Mouse (Mus musculus) cerebellum, postnatal 4 days (tissue): ENCODE measurements around the gene Plxnb2.

Experiments used
- DNase-seq, 2 experiments: peaks; one replicate each; pipeline ENCODE4 v3.0.0; 2022; ENCODE audit warnings: low spot score in 2 of 2, mixed read lengths in 1 of 2

Gene Plxnb2

DNA sequence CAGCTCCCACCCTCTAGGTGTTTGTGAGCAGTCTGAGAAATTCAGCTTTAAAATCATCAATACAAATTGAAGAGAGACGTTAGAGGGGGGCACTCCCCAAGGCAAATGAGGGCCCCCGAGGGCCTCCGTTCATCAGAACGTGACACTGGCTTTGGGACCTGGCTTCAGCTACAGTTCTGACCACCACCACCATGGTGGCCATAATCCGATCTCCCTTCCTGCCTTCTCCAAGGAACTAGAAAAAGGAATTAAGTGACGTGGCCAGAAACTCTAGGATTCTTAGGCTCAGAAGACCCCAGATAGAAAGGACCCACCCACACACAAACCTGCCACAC, 991 bp downstream of the Plxnb2 start:
- no peak for DNase-seq

DNA sequence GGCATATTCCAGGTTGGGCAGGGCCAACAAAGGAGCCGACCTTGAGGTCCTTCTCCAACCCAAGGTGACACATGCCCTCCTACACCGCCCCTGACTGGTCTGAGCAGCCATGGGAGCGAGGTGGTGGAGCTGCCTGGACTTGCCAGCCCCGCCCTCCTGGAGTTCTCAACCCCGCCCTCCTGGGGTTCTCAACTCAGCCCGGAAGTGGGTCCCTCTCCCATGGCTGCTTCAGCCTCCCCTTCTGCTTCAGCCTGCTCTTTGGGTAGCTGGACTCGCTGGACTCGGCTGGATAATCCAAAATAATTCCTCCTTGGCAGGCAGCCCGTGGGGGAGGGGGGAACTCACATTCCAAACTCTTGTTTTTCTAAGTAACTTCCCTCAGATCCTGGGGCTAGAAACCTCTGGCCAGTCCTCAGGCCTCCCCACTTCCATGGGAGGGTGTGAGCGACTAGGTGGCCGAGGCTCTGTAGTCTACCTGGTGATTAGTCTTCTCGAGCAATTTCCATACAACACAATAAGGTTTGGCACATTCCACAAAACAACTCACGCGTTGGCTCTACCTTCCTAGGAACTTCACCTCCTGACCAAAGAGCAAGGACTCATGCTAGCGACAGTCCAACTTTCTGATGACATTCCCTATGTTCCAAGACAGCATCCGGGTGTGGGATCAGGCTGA, 1.5 kb downstream of the Plxnb2 start:
- DNase-seq, result peak in 1 of 2 experiments; percentile 72

DNA sequence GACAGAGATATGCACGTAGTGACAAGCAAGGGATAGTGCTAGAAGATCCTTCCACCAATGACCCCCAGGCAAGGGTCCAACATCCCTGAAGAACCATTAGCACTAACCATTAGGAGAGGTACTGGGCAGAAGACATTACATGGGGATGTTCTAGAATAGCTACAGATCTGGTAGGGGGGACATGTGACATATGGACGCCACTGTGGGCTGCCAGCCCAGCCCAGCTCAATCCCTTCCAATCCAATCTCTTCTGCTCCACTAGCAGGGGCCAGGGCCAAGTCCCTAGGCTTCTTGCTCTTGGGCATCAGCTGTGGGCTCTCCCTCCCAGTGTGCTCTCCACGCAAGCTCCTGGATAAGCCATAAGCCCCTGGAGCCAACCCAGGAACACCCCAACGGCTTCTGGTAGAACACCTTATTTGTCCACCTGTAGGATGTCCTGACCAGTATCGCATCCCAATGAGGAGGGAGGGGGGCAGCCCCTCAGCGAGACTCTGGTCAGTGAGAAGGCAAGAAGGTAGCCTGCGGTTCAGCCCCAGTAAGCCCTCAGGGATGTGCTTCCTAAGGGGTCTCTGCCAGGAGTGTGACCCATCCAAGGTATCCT, 2.2 kb downstream of the Plxnb2 start:
- peak in 1 of 2 experiments; percentile 76 for DNase-seq

DNA sequence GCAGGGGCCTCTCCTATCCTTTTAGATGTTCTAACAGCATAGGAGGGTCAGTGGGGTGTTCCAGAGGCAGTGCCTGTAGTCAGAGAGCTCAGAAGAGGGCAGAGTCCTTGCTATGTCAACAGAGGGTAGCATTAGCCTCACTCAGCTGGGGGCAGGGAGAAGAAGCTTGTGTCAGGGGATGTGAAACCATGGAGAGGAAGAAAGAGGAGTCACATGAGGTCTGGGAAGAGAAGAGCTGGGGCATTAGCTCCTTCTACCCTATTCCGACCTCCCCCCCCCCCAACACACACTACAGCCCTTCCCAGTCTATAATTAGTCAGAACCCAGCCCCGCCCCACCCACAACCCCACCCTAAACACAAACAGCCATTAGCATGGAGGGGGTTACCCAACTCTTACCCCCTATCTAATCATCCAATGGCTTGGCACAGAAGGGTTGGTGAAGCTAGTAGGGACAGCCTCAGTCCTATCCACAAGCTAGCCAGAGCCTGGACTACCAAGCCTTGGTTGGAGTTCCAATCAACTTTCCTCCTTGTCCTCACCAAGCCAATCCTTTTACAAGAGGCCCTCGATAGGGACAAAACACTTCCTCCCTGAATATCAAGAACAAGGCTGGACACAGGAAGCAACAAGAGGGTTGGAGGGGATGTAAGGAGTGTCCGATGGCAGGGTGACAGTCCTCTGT, 2.9 kb downstream of the Plxnb2 start:
- DNase-seq, result no peak

DNA sequence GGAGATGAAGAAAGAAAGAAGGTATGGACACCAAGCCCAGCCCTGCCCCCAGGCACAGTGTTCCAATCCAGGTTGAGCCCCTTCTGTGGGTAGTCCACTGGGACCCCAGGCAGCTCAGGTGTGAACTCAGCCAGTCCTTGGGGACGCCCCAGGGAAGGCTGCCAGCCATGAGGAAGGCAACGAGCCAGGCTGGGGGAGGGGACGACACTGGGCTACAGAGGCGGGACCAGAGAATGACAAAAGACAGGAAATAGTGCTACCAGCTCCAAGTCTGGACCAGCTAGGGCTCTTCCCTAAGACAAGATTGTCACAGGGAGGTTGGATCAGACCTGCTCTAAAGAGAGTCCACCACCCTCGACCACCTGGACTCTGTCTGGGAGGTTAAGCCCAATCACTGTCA, 3.5 kb downstream of the Plxnb2 start:
- DNase-seq, result peak in 1 of 2 experiments; percentile 86

DNA sequence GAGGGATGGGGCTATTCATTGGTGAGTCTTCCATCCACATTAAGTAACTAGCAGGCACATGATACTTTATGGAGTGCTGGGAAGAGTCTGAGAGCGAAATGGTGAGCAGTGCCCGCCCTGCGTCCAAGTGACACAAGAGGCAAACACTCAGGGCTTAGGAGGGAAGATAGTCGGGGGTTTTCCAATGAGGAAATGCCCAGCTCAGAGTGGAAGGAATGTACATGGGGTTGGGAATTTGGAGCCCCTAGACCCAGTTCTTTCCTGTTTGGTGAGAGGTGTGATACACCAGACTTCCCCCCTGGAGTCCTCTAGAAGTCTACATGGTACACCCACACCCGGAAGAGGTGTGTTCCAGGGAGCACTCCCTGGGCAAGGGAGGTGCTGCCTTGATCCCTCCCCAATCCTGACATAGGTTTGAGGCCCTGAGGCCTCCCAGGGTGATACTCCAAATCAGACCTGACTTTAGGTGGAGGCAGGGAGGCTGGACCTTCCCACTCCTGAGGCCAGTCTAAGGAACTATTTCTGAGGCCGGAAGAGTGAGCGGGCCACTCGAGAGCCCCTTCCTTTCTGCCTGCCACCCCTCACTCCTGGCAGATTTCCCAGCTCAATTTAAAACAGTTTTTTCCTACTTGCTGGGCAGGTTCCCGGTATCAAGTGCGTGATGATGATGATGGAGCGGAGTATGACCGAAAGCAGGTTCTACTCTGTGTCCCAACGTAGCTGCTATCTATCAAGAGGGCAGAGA, 5.0 kb downstream of the Plxnb2 start:
- DNase-seq, result no peak

DNA sequence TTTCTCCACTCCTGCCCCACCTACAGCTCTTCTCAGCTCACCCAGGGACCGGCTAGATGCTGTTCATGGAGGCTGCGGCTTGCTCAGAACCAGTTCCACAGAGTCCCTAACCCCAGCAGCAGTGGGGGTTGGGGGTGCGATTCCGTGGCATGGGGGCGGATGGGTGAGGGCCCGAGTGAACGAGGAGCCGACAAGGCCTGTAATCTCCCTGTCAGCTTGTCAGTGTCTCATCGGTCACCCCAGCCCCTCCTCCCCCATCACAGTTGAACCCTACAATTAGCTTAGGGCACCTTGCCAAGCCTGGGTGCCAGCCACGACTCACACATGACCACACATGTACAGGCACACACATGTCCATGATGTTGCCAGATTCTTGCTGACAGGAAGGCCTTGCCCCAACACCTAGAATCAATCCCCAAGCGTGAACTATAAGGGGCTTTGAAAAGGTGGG, 5.7 kb downstream of the Plxnb2 start:
- no peak for DNase-seq

DNA sequence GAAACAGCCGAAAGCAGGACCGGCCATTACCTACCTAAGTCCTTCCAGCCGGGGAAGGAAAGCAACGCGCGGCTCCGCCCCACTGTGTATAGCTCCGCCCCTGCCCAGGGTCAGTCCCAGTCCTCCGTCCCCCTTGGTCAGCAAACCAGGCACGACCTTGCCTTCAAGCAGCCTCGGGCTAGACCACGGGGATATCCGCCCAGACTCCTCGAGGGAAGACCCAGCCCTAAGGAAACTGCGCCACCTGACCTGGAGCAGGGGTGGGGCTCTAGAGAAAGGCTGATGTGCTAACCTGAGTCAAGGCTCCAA, 6.7 kb downstream of the Plxnb2 start:
- DNase-seq, result no peak

DNA sequence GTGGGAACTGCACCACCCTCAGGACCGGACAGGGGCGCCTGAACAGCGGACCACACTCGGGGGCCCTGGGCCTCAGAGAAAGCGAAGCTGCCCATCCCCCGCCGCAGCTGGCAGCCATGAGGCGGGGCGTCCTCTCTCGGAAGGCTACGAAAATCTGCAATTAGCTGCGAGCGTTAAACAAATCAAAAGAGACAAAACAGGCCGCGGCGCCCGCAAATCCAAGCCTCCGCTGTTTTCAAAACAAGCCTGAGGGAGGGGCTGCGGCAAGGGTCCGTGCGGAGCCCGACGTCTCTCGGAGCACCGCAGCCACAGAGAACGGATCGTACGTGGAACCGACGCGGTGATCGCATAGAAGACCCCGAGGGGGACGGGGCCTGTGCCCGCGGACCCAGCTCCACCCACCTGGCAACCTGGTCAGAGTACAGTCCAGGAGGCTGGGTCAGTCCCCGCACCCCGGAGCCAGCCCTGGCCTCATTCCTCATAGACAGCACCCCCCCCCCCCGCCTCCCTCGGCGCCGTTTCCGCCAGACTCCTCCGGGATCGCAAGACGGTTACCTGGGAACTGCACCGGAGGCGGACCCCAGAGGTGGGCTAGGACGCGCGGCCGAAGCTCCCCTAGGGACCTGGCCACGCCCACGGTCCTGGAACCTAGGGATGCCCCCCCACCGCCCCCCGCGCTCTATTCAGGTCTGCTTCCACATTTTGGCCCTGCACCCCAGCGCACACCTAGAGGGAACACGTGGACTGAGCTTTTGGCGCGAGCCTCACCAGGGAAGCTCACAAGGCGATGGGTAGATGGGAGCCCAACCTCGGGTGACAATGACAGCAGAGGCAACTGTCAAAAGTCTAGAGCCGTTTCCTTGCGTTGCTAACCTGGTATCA, 7.3 kb downstream of the Plxnb2 start:
- peak in 1 of 2 experiments; percentile 53 for DNase-seq

DNA sequence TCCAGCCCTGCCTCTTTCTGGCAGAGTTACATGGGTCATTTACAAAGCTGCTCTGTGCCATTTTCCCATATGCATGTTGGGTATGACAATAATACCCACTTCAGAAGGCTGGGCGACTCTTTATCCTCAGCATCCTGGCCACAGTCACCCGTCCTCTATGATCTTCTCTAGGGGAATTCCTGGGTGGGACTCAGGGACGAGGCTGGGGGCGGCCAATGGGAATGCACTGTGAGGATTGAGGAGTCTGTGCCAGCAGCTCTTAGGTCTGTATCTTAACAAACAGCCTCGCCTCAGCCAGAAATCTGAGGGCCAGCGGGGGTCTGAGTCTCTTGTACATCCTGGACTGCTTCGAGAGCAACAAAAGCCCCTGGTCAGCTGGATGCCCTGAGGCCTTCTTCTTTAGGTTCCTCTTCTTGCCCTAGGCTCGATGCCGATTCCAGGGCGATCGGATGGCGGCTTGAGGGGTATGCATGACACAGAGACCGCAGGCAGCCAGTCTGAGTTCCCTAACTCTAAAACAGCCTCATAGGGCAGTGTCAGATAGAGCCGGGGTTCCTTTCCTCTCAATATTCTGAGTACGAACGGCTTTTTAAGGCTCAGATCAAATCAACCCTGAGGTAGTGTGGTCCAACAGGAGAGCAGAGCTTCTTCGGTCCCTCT, 8.2 kb downstream of the Plxnb2 start:
- DNase-seq, result no peak

DNA sequence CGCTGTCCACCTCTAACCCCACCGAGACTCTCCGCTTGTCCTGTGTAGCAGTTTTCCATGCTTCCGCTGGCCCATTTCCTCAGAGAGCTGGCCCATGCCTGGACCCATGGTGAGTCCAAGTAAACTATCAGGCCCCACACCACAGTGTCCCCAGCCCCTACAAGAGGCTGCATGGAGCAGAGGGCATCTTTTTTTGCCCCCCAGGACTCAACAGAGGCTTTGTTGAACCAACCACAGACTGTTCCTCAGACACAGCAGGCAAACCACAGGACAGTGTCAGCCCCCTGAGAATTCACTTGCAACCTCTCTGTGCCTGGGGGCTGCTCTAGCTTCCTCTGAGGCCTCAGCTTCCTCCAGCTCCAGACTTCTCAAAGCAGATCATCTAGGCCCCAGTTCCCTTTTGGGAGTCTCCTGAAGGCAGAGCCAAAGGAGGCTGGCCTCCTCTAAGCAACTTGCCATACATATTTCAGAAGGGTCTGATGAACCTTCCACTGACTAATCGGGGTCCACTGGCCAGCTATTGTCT, 9.0 kb downstream of the Plxnb2 start:
- no peak for DNase-seq

DNA sequence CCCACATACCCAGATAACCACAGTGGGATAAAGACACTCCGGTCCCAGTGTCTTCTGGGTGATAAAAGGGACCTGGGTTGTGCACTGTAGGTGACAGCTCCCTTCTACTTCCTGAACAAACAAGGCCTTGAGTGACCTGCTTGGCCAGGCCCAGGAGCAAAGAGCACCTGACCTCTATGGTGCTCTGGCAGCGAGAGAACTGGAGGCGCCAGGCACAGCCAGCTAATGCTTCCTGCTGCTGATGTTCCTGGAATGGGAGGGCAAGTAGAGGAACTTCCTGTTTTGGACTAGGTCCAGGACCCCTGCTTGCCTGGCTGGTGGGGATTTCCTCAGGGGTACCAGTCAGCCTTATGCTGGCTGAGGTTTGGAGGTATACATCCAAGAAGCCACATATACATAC, 10.5 kb downstream of the Plxnb2 start:
- no peak for DNase-seq

DNA sequence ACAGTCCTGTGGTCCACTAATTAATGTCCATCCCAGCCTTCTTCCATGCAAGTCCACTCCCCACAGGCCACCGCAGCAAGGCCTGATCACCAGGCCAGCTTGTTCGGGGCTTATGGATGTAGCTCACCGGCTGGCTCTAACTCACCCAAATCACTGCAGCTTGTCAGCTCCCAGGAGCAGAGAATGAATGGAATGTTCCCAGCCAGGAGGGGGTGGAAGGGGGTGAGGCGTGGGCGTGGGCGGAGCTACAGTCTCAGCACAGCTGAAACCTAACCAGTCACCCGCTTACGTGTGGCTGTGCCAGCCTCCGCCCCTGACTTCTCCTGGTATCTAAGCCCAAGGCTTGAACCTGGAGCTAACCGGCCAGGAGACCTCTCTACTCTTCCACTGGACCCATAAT, 11.2 kb downstream of the Plxnb2 start:
- DNase-seq, result no peak

DNA sequence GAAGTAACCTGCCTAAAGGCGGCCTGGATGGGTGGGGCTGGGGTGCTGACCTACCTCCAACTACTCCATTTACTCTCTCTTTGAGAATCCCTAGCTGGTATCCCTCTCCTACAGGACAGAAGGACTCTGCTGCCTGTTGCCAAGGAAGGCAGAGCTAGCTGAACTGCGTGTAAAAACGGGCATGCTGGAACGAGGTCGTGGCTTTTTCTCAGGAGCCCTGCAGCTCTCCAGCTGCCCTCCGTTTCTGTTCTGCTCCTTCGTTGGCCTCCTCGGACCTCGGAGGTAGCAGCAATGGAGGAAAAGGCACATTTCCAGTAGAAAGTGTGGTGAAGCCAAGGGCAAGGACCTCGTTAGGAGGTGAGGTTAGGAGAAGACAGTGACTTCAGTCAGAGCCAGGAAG, 11.7 kb downstream of the Plxnb2 start:
- no peak for DNase-seq

DNA sequence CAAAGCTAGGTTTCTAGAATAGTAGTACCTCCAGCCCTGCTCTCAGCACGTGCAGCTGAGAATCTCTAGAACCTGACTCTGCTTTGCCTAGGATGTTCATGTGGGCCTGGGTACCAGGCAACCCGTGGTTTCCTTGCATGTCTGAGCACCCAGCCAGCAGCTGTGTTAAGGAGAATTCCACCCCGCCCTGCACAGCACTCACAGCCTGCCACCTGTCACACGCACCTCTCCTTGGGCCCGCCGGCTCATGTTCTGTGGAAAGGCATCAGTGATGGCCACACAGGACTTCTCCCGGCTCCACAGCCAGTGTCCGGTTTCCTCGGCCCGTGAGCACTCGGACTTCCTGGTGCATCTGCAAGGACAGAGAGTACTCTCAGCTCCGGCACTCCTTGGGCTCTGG, 15.1 kb downstream of the Plxnb2 start:
- no peak for DNase-seq

DNA sequence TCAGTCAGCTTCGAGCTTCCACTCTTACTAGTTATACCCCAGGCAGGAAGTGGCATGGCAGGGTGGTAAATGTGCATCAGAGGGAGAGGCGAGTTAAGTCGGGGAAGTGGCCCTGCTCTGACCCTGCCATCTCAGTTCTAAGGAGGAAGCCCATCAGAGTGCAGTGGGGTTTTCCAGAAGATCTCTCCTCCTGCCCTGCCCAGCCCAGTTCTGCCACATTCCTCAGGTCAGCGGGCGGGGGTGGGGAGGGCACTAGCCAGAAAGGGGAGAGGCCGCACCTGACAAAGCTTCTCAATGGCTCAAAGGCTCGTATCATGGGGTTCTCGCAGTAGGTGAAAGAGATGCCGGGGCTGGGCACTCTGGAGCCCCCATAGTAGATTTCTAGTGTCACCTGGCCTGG, 19.2 kb downstream of the Plxnb2 start:
- DNase-seq, result no peak

DNA sequence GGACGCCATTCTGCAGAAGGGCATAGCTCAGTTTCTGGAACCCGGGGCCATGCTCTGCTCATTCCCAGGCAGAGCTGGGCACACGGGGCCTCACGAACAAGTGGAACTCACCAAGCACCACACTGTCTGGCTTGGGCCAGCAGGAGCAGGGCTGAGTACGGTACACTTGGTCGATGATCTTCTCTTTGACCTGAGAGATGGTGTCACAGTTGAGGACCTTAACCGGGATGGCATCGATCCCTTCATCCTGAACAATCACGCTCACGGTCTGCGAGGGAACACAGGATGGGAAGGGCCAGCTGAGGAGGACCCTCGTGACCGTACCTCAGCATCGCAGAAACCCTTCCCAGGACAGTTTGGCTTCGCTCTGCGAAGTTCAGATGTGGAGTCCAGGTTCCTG, 22.1 kb downstream of the Plxnb2 start:
- no peak for DNase-seq

DNA sequence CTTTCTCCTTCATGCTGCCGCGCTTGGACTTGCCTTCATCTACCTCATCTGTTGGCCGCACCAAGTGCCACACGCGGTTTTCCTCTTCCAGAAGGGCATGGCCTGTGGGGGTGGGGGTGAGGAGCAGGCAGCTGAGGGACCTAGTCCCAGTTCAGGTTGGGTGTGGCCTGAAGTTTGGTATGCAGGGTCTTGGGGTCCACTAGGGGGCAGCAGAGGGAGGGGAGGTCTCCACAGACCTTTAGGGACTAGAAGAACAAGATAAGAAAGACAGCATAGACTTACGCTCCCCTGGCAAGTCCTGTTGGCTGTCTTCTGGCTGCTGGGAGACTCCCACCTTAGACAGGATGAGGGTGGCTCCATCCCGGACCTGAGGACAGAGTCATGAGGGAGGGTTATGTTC, 22.6 kb downstream of the Plxnb2 start:
- DNase-seq, result peak in 1 of 2 experiments; percentile 76

DNA sequence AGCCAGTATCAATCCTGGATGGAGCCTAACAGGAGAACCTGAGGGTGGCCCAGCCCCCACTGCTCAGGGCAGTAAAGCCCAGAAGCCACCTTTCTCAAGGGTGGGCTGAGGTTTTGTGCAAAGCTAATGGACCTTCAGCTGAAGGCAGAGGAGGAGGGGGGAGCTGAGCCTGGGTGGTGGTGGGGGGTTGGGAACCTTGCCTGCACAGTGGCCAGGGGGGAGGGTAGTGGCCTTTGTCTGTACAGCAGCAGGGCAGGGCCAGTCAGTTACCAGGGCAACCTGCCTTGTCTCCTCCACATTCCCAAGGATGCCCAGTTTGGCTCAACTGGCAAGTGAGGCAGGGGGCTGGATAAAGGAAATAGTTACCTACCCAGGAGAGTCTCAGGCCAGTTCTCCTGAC, 28.3 kb downstream of the Plxnb2 start:
- no peak for DNase-seq

DNA sequence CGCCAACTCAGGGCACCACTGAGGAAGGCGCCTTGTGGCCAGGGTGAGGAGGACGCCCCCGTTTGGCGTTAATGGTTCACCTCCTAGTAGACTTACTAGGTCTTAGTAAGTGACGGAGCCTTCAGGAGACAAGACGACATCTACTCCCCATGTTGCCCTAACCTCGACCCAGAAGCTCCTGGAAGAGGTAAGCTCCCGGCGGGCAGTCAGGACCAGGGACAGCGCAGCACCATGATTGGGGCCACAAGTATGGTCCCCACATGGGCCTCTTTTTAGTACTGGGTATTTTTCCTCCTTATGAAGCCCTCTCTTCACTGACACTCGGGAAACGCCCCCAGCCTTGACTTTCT, 30.6 kb downstream of the Plxnb2 start:
- DNase-seq, result no peak
